Mouse (Mus musculus): ENCODE results near the gene Stxbp1.

Stxbp1 gene

DNA sequence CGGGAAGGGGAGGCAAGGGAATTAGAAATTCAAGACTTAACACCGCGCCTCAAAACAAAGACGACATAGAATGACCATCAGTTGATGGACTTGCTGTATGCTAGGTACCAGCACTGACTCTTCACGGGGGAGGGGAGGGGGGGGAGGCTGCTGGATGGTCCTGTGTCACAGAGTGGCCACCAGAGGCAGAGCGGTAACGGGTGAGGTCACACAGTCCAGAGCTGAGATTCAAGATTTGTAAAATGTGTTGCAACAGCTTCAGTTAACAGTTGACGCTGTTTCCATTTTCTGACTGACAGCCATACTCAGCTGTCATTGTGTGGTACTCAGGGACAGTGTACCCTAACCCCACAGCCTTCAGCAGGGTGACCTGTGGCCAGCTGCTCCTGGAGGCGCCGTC lies 94.9 kb downstream of the Stxbp1 start:
- peak; percentile 42 for DNase-seq (ENCODE audit: low spot score)

GRCm38 (mm10) chr2:32751665-32752033 lies 95.4 kb downstream of the Stxbp1 start:
- DNase-seq (ENCODE audit: low spot score): no peak

DNA sequence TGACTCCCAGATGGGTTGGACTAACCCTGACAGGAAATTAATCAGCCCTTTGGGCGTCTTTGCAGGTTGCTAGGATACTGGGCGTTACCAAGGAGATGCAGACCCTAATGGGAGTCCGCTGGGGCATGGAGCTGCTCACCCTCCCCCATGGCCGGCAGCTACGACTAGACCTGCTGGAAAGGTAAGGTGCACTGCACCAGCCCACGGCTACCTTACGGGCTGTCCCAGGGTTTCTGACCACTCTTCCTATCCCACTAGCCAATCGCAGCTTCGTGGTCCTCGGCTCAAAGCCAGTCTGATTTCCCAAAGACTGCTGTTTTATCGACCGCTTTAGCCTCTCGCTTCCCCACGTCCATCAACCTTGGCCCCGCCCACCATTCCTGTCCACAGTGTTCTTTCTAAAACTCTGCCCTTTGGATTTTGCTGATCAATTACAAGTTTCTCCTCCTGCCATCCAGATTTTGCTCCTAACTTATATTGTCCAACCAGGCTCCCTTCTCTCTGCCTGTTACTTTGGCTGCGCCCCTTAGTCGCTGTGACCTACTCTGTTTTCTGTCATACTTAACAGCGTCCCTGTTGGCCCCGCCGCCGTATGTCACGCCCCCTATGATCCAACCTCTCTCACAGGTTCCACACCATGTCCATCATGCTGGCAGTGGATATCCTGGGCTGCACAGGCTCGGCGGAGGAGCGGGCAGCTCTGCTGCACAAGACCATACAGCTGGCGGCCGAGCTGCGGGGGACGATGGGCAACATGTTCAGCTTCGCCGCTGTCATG lies 96.0 kb downstream of the Stxbp1 start:
- peak; percentile 90 for DNase-seq (ENCODE audit: low spot score)

DNA sequence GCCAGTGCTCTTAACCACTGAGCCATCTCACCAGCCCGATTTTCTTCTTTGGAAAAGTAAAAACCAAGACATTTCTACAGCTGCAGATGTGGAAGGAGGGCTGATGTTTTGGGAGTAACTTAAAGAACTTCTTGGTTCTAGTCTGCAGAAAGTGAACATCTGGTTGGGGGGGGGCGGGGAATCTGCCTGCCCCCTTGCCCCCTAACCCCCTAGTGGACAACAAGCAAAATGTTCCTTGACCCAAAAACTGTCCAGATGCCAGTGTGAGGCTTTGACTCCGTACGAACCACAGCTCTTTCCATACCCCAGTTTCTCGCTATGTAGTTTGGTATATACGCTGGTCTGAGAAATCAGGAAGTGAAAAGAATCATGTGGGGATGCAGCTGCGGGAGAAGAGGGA lies 96.8 kb downstream of the Stxbp1 start:
- no peak for DNase-seq (ENCODE audit: low spot score)

- DNase-seq (ENCODE audit: low spot score): no peak
Measured at GRCm38 (mm10) chr2:32749082-32749481, 98.0 kb downstream of the Stxbp1 start.

DNA sequence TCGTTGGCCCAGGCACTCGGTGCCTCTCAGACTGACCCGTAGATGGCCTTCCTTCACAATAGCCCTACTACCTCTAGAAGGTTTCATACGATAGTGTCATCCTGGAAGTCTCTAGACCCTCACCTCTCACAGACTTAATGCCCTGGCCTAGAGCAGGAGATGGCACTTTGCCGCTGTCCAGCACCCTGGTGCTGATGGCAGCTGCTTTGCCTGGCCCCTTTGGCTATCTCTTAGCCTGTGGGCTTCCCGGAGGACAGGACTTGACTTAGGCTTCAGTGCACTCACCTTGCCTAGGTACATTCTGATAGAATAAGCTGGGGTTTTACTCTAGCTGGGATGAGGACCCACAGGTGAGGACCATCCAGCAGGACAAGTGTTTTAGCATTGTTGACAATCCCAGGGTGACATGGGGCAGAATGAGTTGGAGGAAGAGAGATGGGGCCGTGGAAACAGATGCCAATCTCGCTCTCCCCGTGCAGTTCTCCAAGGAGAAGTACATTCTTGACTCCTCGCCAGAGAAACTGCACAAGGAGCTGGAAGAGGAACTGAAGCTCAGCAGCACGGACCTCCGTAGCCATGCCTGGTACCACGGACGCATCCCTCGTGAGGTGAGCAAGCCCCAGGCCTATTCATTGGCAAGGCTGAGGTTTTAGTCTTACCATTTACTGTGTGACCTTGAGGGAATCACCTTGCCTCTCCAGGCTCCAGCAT lies 102.6 kb downstream of the Stxbp1 start:
- DNase-seq (ENCODE audit: low spot score): no peak

- DNase-seq (ENCODE audit: low spot score): peak; percentile 79
Measured at GRCm38 (mm10) chr2:32742173-32742531, 104.9 kb downstream of the Stxbp1 start.

DNA sequence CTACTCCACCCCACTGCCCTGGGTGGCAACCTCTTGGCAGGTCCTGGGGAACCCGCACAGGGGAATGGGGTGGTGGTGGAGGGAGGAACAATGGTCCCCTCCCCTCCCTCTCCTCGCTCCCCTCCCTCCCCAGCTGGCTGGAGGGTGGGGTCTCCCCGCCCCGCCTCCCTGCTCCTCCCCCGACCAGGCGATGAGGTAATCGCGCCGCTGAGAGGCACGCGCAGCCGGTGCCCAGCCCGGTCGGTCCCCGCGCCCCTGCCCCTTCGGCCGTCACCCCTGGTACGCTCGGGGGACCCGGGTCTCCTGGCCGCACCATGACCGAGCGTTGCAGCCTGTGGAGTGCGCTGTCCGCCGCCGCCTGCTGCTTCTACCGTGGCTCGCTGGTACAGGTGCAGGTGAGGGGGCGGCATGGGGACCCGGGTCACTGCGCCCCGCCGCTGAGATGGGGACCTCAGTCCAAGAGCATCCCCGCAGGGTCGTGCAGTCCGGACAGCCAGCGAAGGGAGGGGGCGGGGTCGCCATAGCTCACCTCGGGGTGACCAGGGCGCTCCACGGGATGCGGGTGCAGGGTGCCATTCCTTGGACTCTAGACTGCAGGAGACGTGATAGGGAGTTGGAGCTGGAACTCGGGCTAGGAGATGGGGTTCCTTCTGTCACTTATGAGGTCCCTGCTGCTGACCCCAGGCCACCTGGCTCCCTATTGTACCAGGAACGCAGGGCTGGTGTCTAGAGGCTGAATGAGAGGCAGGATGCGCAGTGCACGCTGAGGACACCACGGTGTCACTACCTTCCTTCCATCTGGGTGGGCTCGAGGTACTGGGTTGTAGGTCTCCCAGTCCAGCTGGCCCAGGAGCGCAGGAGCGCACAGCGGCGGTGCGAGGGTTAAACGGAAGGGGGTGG lies 105.5 kb downstream of the Stxbp1 start:
- DNase-seq (ENCODE audit: low spot score): peak; percentile 69

DNA sequence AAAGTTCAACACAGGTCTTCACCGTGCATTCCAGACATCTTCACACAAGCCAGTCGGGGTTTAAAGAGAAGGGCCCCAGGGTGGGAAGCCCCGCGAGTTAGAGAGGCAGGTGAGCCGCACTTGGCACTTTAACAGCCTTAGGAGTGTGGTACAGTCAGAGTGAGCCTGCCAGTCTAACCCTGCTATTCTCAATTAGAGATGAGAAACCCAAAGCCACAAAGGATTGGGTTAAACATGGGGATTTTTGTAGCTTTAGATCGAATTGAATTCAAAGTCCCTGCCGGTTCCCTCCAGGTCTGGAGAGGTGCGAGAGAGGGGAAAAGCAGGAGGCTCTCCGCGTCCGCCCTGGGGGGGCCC lies 106.2 kb downstream of the Stxbp1 start, which contains the start of gene 6330409D20Rik:
Gene 6330409D20Rik (minus strand): TSS at position 101 of the 357 bp plus-strand sequence.
- no peak for DNase-seq (ENCODE audit: low spot score)

GRCm38 (mm10) chr2:32739311-32739710 lies 107.7 kb downstream of the Stxbp1 start:
- no peak for DNase-seq (ENCODE audit: low spot score)
